Mouse (Mus musculus): ENCODE data around the gene Prelp.

Gene Prelp

GRCm38 (mm10) chr1:133891489-133891888 is 29.7 kb downstream of the Prelp start:
- peak; percentile 50 for DNase-seq

GRCm38 (mm10) chr1:133889949-133890598 is 31.1 kb downstream of the Prelp start:
- peak; percentile 64 for DNase-seq

- DNase-seq = no peak
Observed at GRCm38 (mm10) chr1:133887538-133888250, 33.5 kb downstream of the Prelp start.

- peak; percentile 58 for DNase-seq
Observed at GRCm38 (mm10) chr1:133887044-133887443, 34.2 kb downstream of the Prelp start.

GRCm38 (mm10) chr1:133886431-133886830 is 34.8 kb downstream of the Prelp start:
- no peak for DNase-seq

GRCm38 (mm10) chr1:133885811-133886210 is 35.4 kb downstream of the Prelp start:
- DNase-seq = peak; percentile 68

GRCm38 (mm10) chr1:133884746-133885145 is 36.5 kb downstream of the Prelp start:
- DNase-seq = no peak

GRCm38 (mm10) chr1:133884090-133884489 is 37.1 kb downstream of the Prelp start:
- DNase-seq = no peak

GRCm38 (mm10) chr1:133882283-133883217 is 38.7 kb downstream of the Prelp start:
- DNase-seq = no peak

- DNase-seq = no peak
Observed at GRCm38 (mm10) chr1:133881813-133882212, 39.4 kb downstream of the Prelp start.

- DNase-seq = no peak
Observed at GRCm38 (mm10) chr1:133878825-133879423, 42.3 kb downstream of the Prelp start.

- no peak for DNase-seq
Observed at GRCm38 (mm10) chr1:133876936-133877335, 44.3 kb downstream of the Prelp start.

- no peak for DNase-seq
Observed at GRCm38 (mm10) chr1:133873086-133873813, 48.0 kb downstream of the Prelp start.

- DNase-seq = no peak
Observed at GRCm38 (mm10) chr1:133871241-133871640, 50.0 kb downstream of the Prelp start.

- no peak for DNase-seq
Observed at GRCm38 (mm10) chr1:133869221-133869620, 52.0 kb downstream of the Prelp start.

GRCm38 (mm10) chr1:133863257-133863997 is 57.8 kb downstream of the Prelp start:
- DNase-seq = no peak

- no peak for DNase-seq
Observed at GRCm38 (mm10) chr1:133861028-133861427, 60.2 kb downstream of the Prelp start.

Measured in liver (tissue).